Mouse (Mus musculus) lung, adult 2 months (tissue): ENCODE measurements around the gene C1ra. TPM values are rescaled to one million over a fixed set of nuclear protein-coding genes. Genes with fewer than 3 reads are reported as not detected.
"Not testable (repeated sequence)": the region's sequence is repeated elsewhere in the genome, so short reads cannot be mapped to it uniquely, and the experiment has no call there.

Experiments used
- DNase-seq: peaks from one replicate; pipeline ENCODE4 v3.0.0; 2022
- H3K4me1 ChIP-seq: fragments of 200-500 bp; 2 replicates; pipeline ENCODE4 v1.6.1; 2011; ENCODE audit warnings: low read length; ENCODE audit not compliant: control insufficient read depth, insufficient read depth
- H3K4me3 ChIP-seq: fragments of 200-500 bp; replicated peaks from 2 replicates; pipeline ENCODE3; 2011; ENCODE audit warnings: low read depth, mild to moderate bottlenecking, control low read depth, low read length; ENCODE audit errors: extremely low read depth
- CTCF ChIP-seq: fragments of 200-500 bp; IDR thresholded peaks from 2 replicates; pipeline ENCODE4 v1.5.1; 2011; ENCODE audit warnings: mild to moderate bottlenecking, low read length, control low read depth; ENCODE audit not compliant: insufficient read depth
- POLR2A ChIP-seq: fragments of 200-500 bp; IDR thresholded peaks from 2 replicates; pipeline ENCODE4 v1.6.1; 2011; ENCODE audit warnings: low read depth, mild to moderate bottlenecking, control low read depth, low read length, borderline replicate concordance; ENCODE audit errors: extremely low read depth
- WGBS: fragments of 180-500 bp; shearing (Covaris S2); methylation state at CpG from one replicate; pipeline ENCODE4 v1.1.7; 2018; 5-methylcytosine and 5-hydroxymethylcytosine counted together
- polyA plus RNA-seq: library from polyadenylated mRNA; depleted of rRNA; stranded (reverse); fragments of >200 nt; gene quantifications from 2 replicates; pipeline ENCODE4 v1.2.3, GENCODE M21; 2012; rRNA removed

Gene C1ra
- polyA plus RNA-seq, 1 experiment, result 58.0 TPM

- WGBS, result 0% methylated on average over 1 of the region's 1 CpGs
- TF ChIP-seq CTCF, result peak; percentile 10; the same call in 1 of the 2 replicates
- DNase-seq, result peak; percentile 24
- H3K4me1 ChIP-seq, result not testable (repeated sequence)
- H3K4me3 ChIP-seq, result peak within 1 kb of the TSS; percentile 24
Observed at GRCm38 (mm10) chr6:124542284-124542683, 30.1 kb downstream of the C1ra start, which contains the start of gene C1s1. C1s1 (minus strand) TSS chr6:124542359.

- Histone ChIP-seq H3K4me1 (no peaks in the 10 kb centered on the region; the same call in 1 of the 2 replicates), H3K4me3 (no peak overlapping the region)
- DNase-seq, result no peak
- 66% methylated on average over 6 of the region's 6 CpGs for WGBS
- no peak for TF ChIP-seq POLR2A
- TF ChIP-seq CTCF, result no peak
Observed at GRCm38 (mm10) chr6:124544466-124544865, 32.3 kb downstream of the C1ra start.

GRCm38 (mm10) chr6:124545425-124545824, 33.2 kb downstream of the C1ra start:
- TF ChIP-seq CTCF (no peak), POLR2A (no peak)
- Histone ChIP-seq H3K4me1 (no peaks in the 10 kb centered on the region; the same call in 1 of the 2 replicates), H3K4me3 (no peak overlapping the region)
- DNase-seq, result no peak
- WGBS, result 74% methylated on average over 2 of the region's 2 CpGs

- WGBS, result 77% methylated on average over 3 of the region's 3 CpGs
- H3K4me1 ChIP-seq, result not testable (repeated sequence)
Observed at GRCm38 (mm10) chr6:124547979-124548378, 35.8 kb downstream of the C1ra start.

GRCm38 (mm10) chr6:124549023-124549550, 36.9 kb downstream of the C1ra start:
- TF ChIP-seq CTCF (no peak), POLR2A (no peak)
- WGBS, result 81% methylated on average over 3 of the region's 3 CpGs
- H3K4me3 ChIP-seq, result no peak overlapping the region
- no peak for DNase-seq
- H3K4me1 ChIP-seq, result no peaks in the 10 kb centered on the region

More at GRCm38 (mm10) chr6:124547979-124548378, 35.8 kb downstream of the C1ra start:
- not testable (repeated sequence) for H3K4me3 ChIP-seq, DNase-seq

GRCm38 (mm10) chr6:124552766-124553165, 40.6 kb downstream of the C1ra start:
- TF ChIP-seq POLR2A (no peak), CTCF (no peak)
- no peak overlapping the region for H3K4me3 ChIP-seq
- no peaks in the 10 kb centered on the region for H3K4me1 ChIP-seq
- DNase-seq, result no peak
- WGBS, result 62% methylated on average over 22 of the region's 22 CpGs

- DNase-seq, H3K4me1 ChIP-seq, H3K4me3 ChIP-seq: not testable (repeated sequence)
- 71% methylated on average over 2 of the region's 2 CpGs for WGBS
Observed at GRCm38 (mm10) chr6:124555956-124556355, 43.8 kb downstream of the C1ra start.

GRCm38 (mm10) chr6:124561156-124561555, 49.0 kb downstream of the C1ra start:
- not testable (repeated sequence) for H3K4me3 ChIP-seq, H3K4me1 ChIP-seq, DNase-seq
- WGBS, result 83% methylated on average over 4 of the region's 4 CpGs

- not testable (repeated sequence) for DNase-seq, H3K4me1 ChIP-seq, H3K4me3 ChIP-seq
- 97% methylated on average over 2 of the region's 2 CpGs for WGBS
Observed at GRCm38 (mm10) chr6:124561611-124562010, 49.4 kb downstream of the C1ra start.

- 3% methylated on average over 8 of the region's 8 CpGs for WGBS
Observed at GRCm38 (mm10) chr6:124570026-124570425, 57.8 kb downstream of the C1ra start, which contains the start of gene C1rb. C1rb (plus strand) TSS chr6:124570294.

More at GRCm38 (mm10) chr6:124570026-124570425, 57.8 kb downstream of the C1ra start, which contains the start of gene C1rb:
- Histone ChIP-seq H3K4me1 (no peaks in the 10 kb centered on the region), H3K4me3 (no peak within 1 kb of the TSS)
- TF ChIP-seq CTCF (peak; percentile 72), POLR2A (no peak)
- peak; percentile 57 for DNase-seq

Other genes with a start within 250 kb of the C1ra start
- gene Cd163, start 207.7 kb upstream of the C1ra start, polyA plus RNA-seq, result 1.0 and 1.6 TPM in 2 replicates
- gene Pex5, start 97.3 kb upstream of the C1ra start, polyA plus RNA-seq, result 24.2 and 31.2 TPM in 2 replicates
- 3.2 and 9.1 TPM in 2 replicates for gene Clstn3, start 47.6 kb upstream of the C1ra start, polyA plus RNA-seq
- 4.6 and 5.9 TPM in 2 replicates for gene C1rl, start 19.3 kb upstream of the C1ra start, polyA plus RNA-seq
- gene C1s1, start 30.0 kb downstream of the C1ra start, polyA plus RNA-seq, result 58.4 and 101 TPM in 2 replicates
- gene C1rb, start 57.9 kb downstream of the C1ra start, polyA plus RNA-seq, result not detected in 2 replicates
- 0.06 TPM in 1 of 2 replicates, not detected in the other for gene C1s2, start 123.7 kb downstream of the C1ra start, polyA plus RNA-seq
- 83.3 and 112 TPM in 2 replicates for gene Lpcat3, start 150.6 kb downstream of the C1ra start, polyA plus RNA-seq
- 29.6 and 42.9 TPM in 2 replicates for gene Emg1, start 199.8 kb downstream of the C1ra start, polyA plus RNA-seq
- 64.7 and 74.4 TPM in 2 replicates for gene Phb2, start 199.9 kb downstream of the C1ra start, polyA plus RNA-seq
- gene Ptpn6, start 226.3 kb downstream of the C1ra start, polyA plus RNA-seq, result 38.9 and 48.7 TPM in 2 replicates
- 222 and 226 TPM in 2 replicates for gene Grcc10, start 229.0 kb downstream of the C1ra start, polyA plus RNA-seq
- 0.08 TPM in 1 of 2 replicates, not detected in the other for gene Gm45234, start 243.6 kb downstream of the C1ra start, polyA plus RNA-seq
- gene Atn1, start 244.1 kb downstream of the C1ra start, polyA plus RNA-seq, result 52.0 and 64.6 TPM in 2 replicates